Comparison of ENCODE assay signal across 14 mouse cellular contexts in the genomic region with DNA sequence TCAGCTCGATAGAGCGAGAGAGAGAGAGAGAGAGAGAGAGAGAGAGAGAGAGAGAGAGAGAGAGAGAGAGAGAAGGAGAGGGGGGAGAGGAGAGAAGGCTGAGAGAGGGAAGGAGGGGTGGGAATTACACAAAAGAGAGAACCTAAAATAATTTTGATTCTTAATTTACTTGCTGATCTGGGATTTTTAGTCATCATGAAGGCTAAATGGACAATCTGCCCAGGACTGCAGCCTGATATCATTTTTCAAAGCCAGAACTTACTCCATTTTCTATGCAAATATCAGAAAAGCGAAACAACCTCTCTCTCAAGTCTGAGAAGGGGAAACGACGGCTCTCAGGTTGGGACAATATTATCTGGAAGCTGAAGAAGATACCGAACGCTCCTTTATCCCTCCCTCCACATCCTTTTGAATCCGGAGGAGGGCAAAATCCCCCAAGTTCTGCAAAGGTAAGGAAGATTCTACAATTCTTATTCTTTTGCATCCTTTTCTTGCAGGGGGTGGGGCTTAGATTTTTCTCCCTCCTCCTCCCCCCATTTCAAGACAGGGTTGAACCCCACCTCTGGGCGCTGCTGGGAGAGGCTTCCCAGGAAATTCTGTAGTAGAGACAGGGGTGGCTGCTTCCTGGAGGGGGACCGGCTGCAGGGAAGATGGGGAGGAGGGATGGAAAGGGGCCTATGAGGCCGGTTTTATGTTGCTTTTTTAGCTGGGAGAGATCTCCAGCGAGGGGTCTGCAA. TPM values are rescaled to one million over a fixed set of nuclear protein-coding genes. Genes with fewer than 3 reads are reported as not detected.
DNase-seq lines count a peak whose midpoint lies in the region; ATAC-seq and TF ChIP-seq lines count a peak whose summit lies in the region.
"Had no signal": no experiment of that assay in that cellular context is flagged by ENCODE, and none has a peak within 500 bp of the region (broad histone marks: within the 10 kb centered on the region; RNA-seq: fewer than 3 reads in every experiment).

No protein-coding gene starts in this region.

- H3K27ac ChIP-seq in heart, embryonic 13.5 days (replicated peaks) = no peak overlapping the region
- H3K27ac ChIP-seq in CH12.LX (ENCODE audit: insufficient read depth, low read depth) = no peak overlapping the region
- H3K27ac ChIP-seq in intestine, embryonic 16.5 days (ENCODE audit: low read length) = peak overlapping the region; percentile 74
- H3K27ac ChIP-seq in limb, embryonic 15.5 days = no peak overlapping the region
- H3K27ac ChIP-seq: embryonic facial prominence, embryonic 12.5 days had no signal

- WGBS in heart, embryonic 13.5 days = 3% methylated on average over 12 of the region's 12 CpGs
- WGBS in intestine, embryonic 16.5 days = 10% methylated on average over 12 of the region's 12 CpGs
- 2% methylated on average over 12 of the region's 12 CpGs for WGBS in limb, embryonic 15.5 days

- TF ChIP-seq RAD21 in CH12.LX (IDR thresholded peaks at IDR 0.05; ENCODE audit: low read depth, low read length) = no peak

- H3K36me3 ChIP-seq in heart, embryonic 13.5 days = no peaks in the 10 kb centered on the region
- H3K36me3 ChIP-seq in CH12.LX (replicated peaks in 1 of 2; ENCODE audit: control insufficient read depth in 1 of 2, insufficient read depth in 1 of 2, low read length in 1 of 2) = no peaks in the 10 kb centered on the region
- no peaks in the 10 kb centered on the region for H3K36me3 ChIP-seq in intestine, embryonic 16.5 days (ENCODE audit: control insufficient read depth, insufficient read depth, low read length)
- no peaks in the 10 kb centered on the region for H3K36me3 ChIP-seq in limb, embryonic 15.5 days
- H3K36me3 ChIP-seq: embryonic facial prominence, embryonic 12.5 days had no signal

- DNase-seq in heart, postnatal 36 days = no peak
- DNase-seq in CH12.LX (ENCODE audit: extremely low read depth) = peak; percentile 45
- DNase-seq in B cell, adult 2 months = no peak
- no peak for DNase-seq in layer of hippocampus, postnatal 36 days
- no peak for DNase-seq in right cerebral cortex, adult 18-20 months
- DNase-seq: cerebellum, adult 11 months; liver, postnatal 0 days had no signal

- H3K4me1 ChIP-seq in heart, embryonic 13.5 days = 0 out of 2 replicates have a peak, but pooled peaks cover 7% of the 10 kb centered on the region
- peaks cover 2 to 35% of the 10 kb centered on the region in 2 experiments; a peak in 2 of 4 replicates for H3K4me1 ChIP-seq in CH12.LX (ENCODE audit: control insufficient read depth in 1 of 2, insufficient read depth in 2 of 2)
- peaks cover 19% of the 10 kb centered on the region for H3K4me1 ChIP-seq in intestine, embryonic 16.5 days (ENCODE audit: control insufficient read depth, insufficient read depth, low read length)
- H3K4me1 ChIP-seq in limb, embryonic 15.5 days = peaks cover 14% of the 10 kb centered on the region; the same call in 1 of the 2 replicates
- H3K4me1 ChIP-seq: embryonic facial prominence, embryonic 12.5 days had no signal

- in situ Hi-C loops in CH12.LX (cut with MboI; ENCODE audit: low pct_ligation_motif_present, low pct_unique_long_range_greater_than_20kb, low sequenced_read_pairs) = loop anchor here (10.0 kb wide), 1 partner anchor 572 kb away; no protein-coding TSS in a partner anchor

- no peaks in the 10 kb centered on the region for H3K9me3 ChIP-seq in heart, embryonic 13.5 days
- H3K9me3 ChIP-seq in CH12.LX (replicated peaks; ENCODE audit: low read length) = no peaks in the 10 kb centered on the region
- H3K9me3 ChIP-seq in intestine, embryonic 16.5 days (ENCODE audit: control insufficient read depth, low read length) = no peaks in the 10 kb centered on the region
- no peaks in the 10 kb centered on the region for H3K9me3 ChIP-seq in limb, embryonic 15.5 days
- H3K9me3 ChIP-seq: embryonic facial prominence, embryonic 12.5 days had no signal

- no peak overlapping the region for H3K4me2 ChIP-seq in heart, embryonic 13.5 days
- H3K4me2 ChIP-seq in CH12.LX (ENCODE audit: insufficient read depth, low read depth, poor library complexity, severe bottlenecking) = peak overlapping the region; percentile 91
- peak overlapping the region; percentile 65 for H3K4me2 ChIP-seq in intestine, embryonic 16.5 days (ENCODE audit: low read depth, low read length)
- H3K4me2 ChIP-seq in limb, embryonic 15.5 days = no peak overlapping the region
- H3K4me2 ChIP-seq: embryonic facial prominence, embryonic 12.5 days had no signal

- dilution Hi-C loops in CH12.LX (cut with MboI; ENCODE audit: extremely low pct_ligation_motif_present, extremely low pct_unique_long_range_greater_than_20kb, low sequenced_read_pairs) = no loop called here

- TF ChIP-seq CTCF in CH12.LX (conservative IDR thresholded peaks at IDR 0.05 in 1 of 2, IDR thresholded peaks at IDR 0.05 in 1 of 2; ENCODE audit: low read depth in 2 of 2, low read length in 2 of 2) = no peak

- peak overlapping the region; percentile 0; the same call in 1 of the 2 replicates for H3K4me3 ChIP-seq in heart, embryonic 13.5 days
- peak overlapping the region; percentile 38 to 62 (median 53) for H3K4me3 ChIP-seq in CH12.LX (replicated peaks in 1 of 3; ENCODE audit: low read depth in 2 of 3, low read length in 2 of 3, poor library complexity in 1 of 3)
- peak overlapping the region; percentile 58 for H3K4me3 ChIP-seq in intestine, embryonic 16.5 days (ENCODE audit: low read length)
- peak overlapping the region; percentile 28 for H3K4me3 ChIP-seq in limb, embryonic 15.5 days
- H3K4me3 ChIP-seq: embryonic facial prominence, embryonic 12.5 days had no signal

- ATAC-seq in heart, embryonic 13.5 days (ENCODE audit: extremely low read depth, insufficient number of reproducible peaks, low FRiP score, low TSS enrichment) = no peak
- no peak for ATAC-seq in intestine, embryonic 16.5 days
- no peak for ATAC-seq in limb, embryonic 15.5 days (ENCODE audit: insufficient number of reproducible peaks, low FRiP score, low TSS enrichment, low read depth)
- ATAC-seq: activated CD4-positive, CD25-positive, alpha-beta regulatory T cell, adult 4 months; liver, postnatal 0 days; midbrain, embryonic 16.5 days had no signal

- TF ChIP-seq POLR2A in CH12.LX (IDR thresholded peaks at IDR 0.05; ENCODE audit: low read depth, low read length) = no peak

- intact Hi-C loops in heart, postnatal 36 days (cut with DNase I) = no loop called here

- H3K9ac ChIP-seq in heart, embryonic 13.5 days = no peak overlapping the region
- H3K9ac ChIP-seq in CH12.LX (ENCODE audit: insufficient read depth, low read depth) = peak overlapping the region; percentile 82
- H3K9ac ChIP-seq in intestine, embryonic 16.5 days (ENCODE audit: low read depth, low read length) = peak overlapping the region; percentile 81
- H3K9ac ChIP-seq in limb, embryonic 15.5 days = no peak overlapping the region
- H3K9ac ChIP-seq: embryonic facial prominence, embryonic 12.5 days; liver, postnatal 0 days had no signal

- peaks cover 98% of the 10 kb centered on the region for H3K27me3 ChIP-seq in heart, embryonic 13.5 days (replicated peaks)
- peaks cover 92% of the 10 kb centered on the region for H3K27me3 ChIP-seq in CH12.LX (replicated peaks)
- H3K27me3 ChIP-seq in intestine, embryonic 16.5 days (replicated peaks; ENCODE audit: control insufficient read depth, insufficient read depth, low read length) = peaks cover 42% of the 10 kb centered on the region
- peaks cover 98% of the 10 kb centered on the region for H3K27me3 ChIP-seq in limb, embryonic 15.5 days

- no peaks in the 10 kb centered on the region for H3K79me2 ChIP-seq in CH12.LX (replicated peaks; ENCODE audit: control insufficient read depth, extremely low read depth, insufficient read depth, poor library complexity, severe bottlenecking)

- TF ChIP-seq EP300 in CH12.LX (IDR thresholded peaks at IDR 0.05; ENCODE audit: low read length) = peak; percentile 39

RNA-seq across cellular contexts. Expression of a gene that starts 0.5 kb away (rescaled TPM):
- polyA plus RNA-seq in heart, embryonic 13.5 days (2015; fragmentation: Nextera tagmentation; extraction: Ambion mirVana) = 1.4 and 2.0 TPM in 2 replicates
- not detected for total RNA-seq in heart, postnatal 36 days (2021)
- total RNA-seq in CH12.LX (2012; rRNA removed) (0.34 and 1.1 TPM in 2 replicates), CH12.LX (2014; rRNA removed) (0.12 TPM in 1 of 2 replicates, not detected in the other)
- polyA plus RNA-seq in CH12.LX (2012; ENCODE audit: insufficient read length, low read depth) = 0.31 and 0.53 TPM in 2 replicates
- polyA plus RNA-seq in intestine, embryonic 16.5 days (2015; fragmentation: Nextera tagmentation; extraction: Ambion mirVana) = 11.1 and 11.3 TPM in 2 replicates
- 0.31 and 0.55 TPM in 2 replicates for polyA plus RNA-seq in limb, embryonic 15.5 days (2015; fragmentation: Nextera tagmentation; extraction: Ambion mirVana)
- not detected for total RNA-seq in layer of hippocampus, postnatal 36 days (2021)
- polyA plus RNA-seq: activated CD4-positive, CD25-positive, alpha-beta regulatory T cell, adult 4 months; embryonic facial prominence, embryonic 12.5 days; heart, embryonic 14.5 days; liver, postnatal 0 days; midbrain, embryonic 16.5 days had no signal

RNA-seq across cellular contexts. Expression of a gene that starts 6.3 kb away (rescaled TPM):
- polyA plus RNA-seq in heart, embryonic 13.5 days (2015; fragmentation: Nextera tagmentation; extraction: Ambion mirVana) = 0.11 and 0.25 TPM in 2 replicates
- not detected for total RNA-seq in heart, postnatal 36 days (2021)
- total RNA-seq in CH12.LX (2012; rRNA removed) (not detected in 2 replicates), CH12.LX (2014; rRNA removed) (not detected in 2 replicates)
- not detected in 2 replicates for polyA plus RNA-seq in CH12.LX (2012; ENCODE audit: insufficient read length, low read depth)
- polyA plus RNA-seq in intestine, embryonic 16.5 days (2015; fragmentation: Nextera tagmentation; extraction: Ambion mirVana) = 10.0 and 11.3 TPM in 2 replicates
- polyA plus RNA-seq in limb, embryonic 15.5 days (2015; fragmentation: Nextera tagmentation; extraction: Ambion mirVana) = 3.3 and 4.2 TPM in 2 replicates
- total RNA-seq in layer of hippocampus, postnatal 36 days (2021) = not detected
- polyA plus RNA-seq: activated CD4-positive, CD25-positive, alpha-beta regulatory T cell, adult 4 months; embryonic facial prominence, embryonic 12.5 days; heart, embryonic 14.5 days; midbrain, embryonic 16.5 days had no signal

RNA-seq across cellular contexts. Expression of a gene that starts 10.4 kb away (rescaled TPM):
- 3.8 and 5.5 TPM in 2 replicates for polyA plus RNA-seq in heart, embryonic 13.5 days (2015; fragmentation: Nextera tagmentation; extraction: Ambion mirVana)
- total RNA-seq in heart, postnatal 36 days (2021) = under 1 TPM; 0.19 to 0.22 TPM
- total RNA-seq in CH12.LX (2012; rRNA removed) (0.04 and 0.08 TPM in 2 replicates), CH12.LX (2014; rRNA removed) (not detected in 2 replicates)
- 0.13 TPM in 1 of 2 replicates, not detected in the other for polyA plus RNA-seq in CH12.LX (2012; ENCODE audit: insufficient read length, low read depth)
- polyA plus RNA-seq in intestine, embryonic 16.5 days (2015; fragmentation: Nextera tagmentation; extraction: Ambion mirVana) = 26.4 and 28.7 TPM in 2 replicates
- polyA plus RNA-seq in limb, embryonic 15.5 days (2015; fragmentation: Nextera tagmentation; extraction: Ambion mirVana) = 0.60 and 0.73 TPM in 2 replicates
- not detected for total RNA-seq in layer of hippocampus, postnatal 36 days (2021)
- polyA plus RNA-seq: activated CD4-positive, CD25-positive, alpha-beta regulatory T cell, adult 4 months; midbrain, embryonic 16.5 days had no signal

RNA-seq across cellular contexts. Expression of a gene that starts 11.0 kb away (rescaled TPM):
- not detected in 2 replicates for polyA plus RNA-seq in heart, embryonic 13.5 days (2015; fragmentation: Nextera tagmentation; extraction: Ambion mirVana)
- not detected for total RNA-seq in heart, postnatal 36 days (2021)
- total RNA-seq in CH12.LX (2012; rRNA removed) (not detected in 2 replicates), CH12.LX (2014; rRNA removed) (not detected in 2 replicates)
- polyA plus RNA-seq in CH12.LX (2012; ENCODE audit: insufficient read length, low read depth) = not detected in 2 replicates
- 0.71 and 0.97 TPM in 2 replicates for polyA plus RNA-seq in intestine, embryonic 16.5 days (2015; fragmentation: Nextera tagmentation; extraction: Ambion mirVana)
- polyA plus RNA-seq in limb, embryonic 15.5 days (2015; fragmentation: Nextera tagmentation; extraction: Ambion mirVana) = 0.36 and 0.37 TPM in 2 replicates
- total RNA-seq in layer of hippocampus, postnatal 36 days (2021) = not detected
- polyA plus RNA-seq: activated CD4-positive, CD25-positive, alpha-beta regulatory T cell, adult 4 months; embryonic facial prominence, embryonic 12.5 days; heart, embryonic 14.5 days; liver, postnatal 0 days; midbrain, embryonic 16.5 days had no signal

RNA-seq across cellular contexts. Expression of a gene that starts 21.5 kb away (rescaled TPM):
- polyA plus RNA-seq in heart, embryonic 13.5 days (2015; fragmentation: Nextera tagmentation; extraction: Ambion mirVana) = 0.06 TPM in 1 of 2 replicates, not detected in the other
- not detected for total RNA-seq in heart, postnatal 36 days (2021)
- total RNA-seq in CH12.LX (2012; rRNA removed) = not detected in 2 replicates
- total RNA-seq in CH12.LX (2014; rRNA removed) = not detected in 2 replicates
- not detected in 2 replicates for polyA plus RNA-seq in CH12.LX (2012; ENCODE audit: insufficient read length, low read depth)
- polyA plus RNA-seq in intestine, embryonic 16.5 days (2015; fragmentation: Nextera tagmentation; extraction: Ambion mirVana) = 0.99 and 1.2 TPM in 2 replicates
- 0.98 and 1.4 TPM in 2 replicates for polyA plus RNA-seq in limb, embryonic 15.5 days (2015; fragmentation: Nextera tagmentation; extraction: Ambion mirVana)
- not detected for total RNA-seq in layer of hippocampus, postnatal 36 days (2021)
- polyA plus RNA-seq: heart, embryonic 14.5 days; liver, postnatal 0 days; midbrain, embryonic 16.5 days had no signal

Comparison
In these comparisons a context has a peak if more than half of its experiments do, and no peak if none do; other contexts are left out.
1. H3K4me2 ChIP-seq: peak in CH12.LX (single experiment) and intestine, embryonic 16.5 days (single experiment); none in heart, embryonic 13.5 days (single experiment) and limb, embryonic 15.5 days (single experiment).
2. H3K4me3 ChIP-seq: peak in every context shown above with its lines; median percentile 58 in intestine, embryonic 16.5 days; 53 in CH12.LX; 28 in limb, embryonic 15.5 days; 0 in heart, embryonic 13.5 days.
3. H3K9ac ChIP-seq: peak in CH12.LX (single experiment) and intestine, embryonic 16.5 days (single experiment); none in heart, embryonic 13.5 days (single experiment) and limb, embryonic 15.5 days (single experiment).